Mouse (Mus musculus) heart, adult 2 months (tissue): ENCODE measurements around the gene D630039A03Rik.

ENCODE experiments used
- CTCF ChIP-seq: fragments of 200-600 bp; IDR thresholded peaks from 2 replicates; pipeline ENCODE4 v1.8.1; 2022; ENCODE audit warnings: antibody characterized with exemption, mild to moderate bottlenecking, moderate library complexity
- EP300 ChIP-seq: fragments of 200-500 bp; IDR thresholded peaks from 2 replicates; pipeline ENCODE4 v1.6.1; 2011; ENCODE audit warnings: low read depth, low read length, control low read depth; ENCODE audit not compliant: insufficient read depth
- POLR2A ChIP-seq: fragments of 200-500 bp; IDR thresholded peaks from 2 replicates; pipeline ENCODE4 v1.6.1; 2011; ENCODE audit warnings: mild to moderate bottlenecking, low read depth, low read length, control low read depth; ENCODE audit not compliant: insufficient read depth

DNA sequence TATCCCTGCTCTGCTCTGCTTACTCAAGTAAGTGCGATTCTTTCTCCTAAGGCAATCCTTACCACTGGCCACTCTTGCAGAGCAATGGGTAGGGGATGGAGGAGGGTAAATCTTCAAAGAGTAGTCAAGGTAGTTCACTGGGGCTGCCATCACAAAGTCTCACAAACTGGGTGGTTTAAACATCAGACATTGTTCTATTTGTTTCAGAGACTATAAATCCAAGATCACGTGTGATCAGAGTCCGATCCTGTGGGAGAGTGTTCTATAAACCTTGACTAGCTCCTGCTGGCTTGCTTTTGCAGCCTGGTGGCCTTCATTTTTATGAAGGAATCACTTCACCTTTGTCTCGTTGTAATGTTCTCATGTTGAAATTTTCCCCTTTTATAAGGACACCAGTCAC lies 614 bp upstream of the D630039A03Rik start:
- TF ChIP-seq CTCF (no peak), POLR2A (no peak), EP300 (no peak)
